Mouse (Mus musculus): Measurements from ENCODE around the gene Pih1d1.
A peak's percentile ranks its signal among the peaks of the same experiment; 100 is the strongest.

Gene Pih1d1

DNA sequence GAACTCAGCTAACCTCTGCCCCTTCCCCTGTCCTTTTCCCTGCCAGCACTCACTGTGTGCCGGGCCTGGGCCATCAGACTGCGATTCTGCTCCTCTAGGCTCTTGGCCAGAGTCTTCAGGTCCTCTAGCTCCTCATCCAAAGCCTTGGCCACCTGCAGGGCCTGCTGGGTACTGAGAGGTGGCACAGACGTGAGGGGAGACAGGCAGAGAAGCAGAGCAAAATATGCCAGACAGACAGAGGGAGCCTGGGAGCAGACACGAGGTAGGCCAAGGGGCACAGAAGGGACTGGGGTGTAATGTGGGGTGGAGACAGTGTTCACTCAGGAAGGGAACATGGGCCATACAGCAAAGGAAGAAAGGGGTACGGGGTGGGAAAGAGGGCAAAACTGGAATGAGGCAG lies 39.3 kb downstream of the Pih1d1 start:
- no peak for DNase-seq (ENCODE audit: low spot score in 2 of 2)

DNA sequence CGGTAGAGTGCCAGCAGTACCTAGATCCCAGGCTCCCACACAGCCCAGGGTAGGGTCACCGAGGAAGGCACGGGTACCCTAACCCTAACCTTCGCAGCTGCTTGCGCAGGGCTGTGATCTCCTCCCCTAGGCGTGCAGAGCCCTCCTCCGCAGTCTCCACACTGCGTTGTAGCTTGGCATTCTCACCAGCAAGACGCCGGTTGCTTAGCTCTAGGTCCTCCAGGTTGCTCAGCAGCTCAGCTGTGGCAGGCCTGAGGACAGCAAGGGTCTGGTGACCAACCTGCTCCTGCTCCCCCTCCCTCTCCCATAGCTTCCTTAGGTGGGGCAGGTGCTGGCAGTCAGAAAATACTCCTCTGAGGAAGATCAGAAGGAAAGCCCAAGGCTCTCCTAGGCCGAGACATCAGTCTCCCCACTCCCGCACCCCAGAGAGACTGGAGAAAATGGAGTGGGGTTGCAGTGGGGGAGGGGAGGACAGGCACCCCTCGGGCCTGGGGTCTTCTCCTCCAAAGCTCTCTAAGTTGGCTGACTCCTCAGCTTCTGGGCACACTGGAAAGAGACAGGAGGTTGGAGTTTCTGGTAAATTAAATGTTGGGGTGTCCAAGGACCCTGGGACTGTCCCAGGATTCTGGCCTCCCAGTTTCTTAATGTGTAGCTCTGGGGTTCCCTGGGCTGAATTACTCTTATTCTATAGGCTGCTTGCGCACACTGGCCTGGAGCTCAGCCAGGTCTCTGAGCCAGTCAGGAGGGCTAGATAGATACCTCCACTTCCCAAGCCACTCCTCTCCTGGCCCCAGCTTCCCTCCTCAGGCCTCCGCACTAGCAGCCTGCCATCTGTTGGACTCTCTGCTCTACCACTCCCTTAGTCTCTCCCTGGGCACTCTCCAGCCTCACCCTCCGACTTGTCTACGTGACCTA lies 40.0 kb downstream of the Pih1d1 start:
- DNase-seq (ENCODE audit: low spot score in 2 of 2) = no peak

DNA sequence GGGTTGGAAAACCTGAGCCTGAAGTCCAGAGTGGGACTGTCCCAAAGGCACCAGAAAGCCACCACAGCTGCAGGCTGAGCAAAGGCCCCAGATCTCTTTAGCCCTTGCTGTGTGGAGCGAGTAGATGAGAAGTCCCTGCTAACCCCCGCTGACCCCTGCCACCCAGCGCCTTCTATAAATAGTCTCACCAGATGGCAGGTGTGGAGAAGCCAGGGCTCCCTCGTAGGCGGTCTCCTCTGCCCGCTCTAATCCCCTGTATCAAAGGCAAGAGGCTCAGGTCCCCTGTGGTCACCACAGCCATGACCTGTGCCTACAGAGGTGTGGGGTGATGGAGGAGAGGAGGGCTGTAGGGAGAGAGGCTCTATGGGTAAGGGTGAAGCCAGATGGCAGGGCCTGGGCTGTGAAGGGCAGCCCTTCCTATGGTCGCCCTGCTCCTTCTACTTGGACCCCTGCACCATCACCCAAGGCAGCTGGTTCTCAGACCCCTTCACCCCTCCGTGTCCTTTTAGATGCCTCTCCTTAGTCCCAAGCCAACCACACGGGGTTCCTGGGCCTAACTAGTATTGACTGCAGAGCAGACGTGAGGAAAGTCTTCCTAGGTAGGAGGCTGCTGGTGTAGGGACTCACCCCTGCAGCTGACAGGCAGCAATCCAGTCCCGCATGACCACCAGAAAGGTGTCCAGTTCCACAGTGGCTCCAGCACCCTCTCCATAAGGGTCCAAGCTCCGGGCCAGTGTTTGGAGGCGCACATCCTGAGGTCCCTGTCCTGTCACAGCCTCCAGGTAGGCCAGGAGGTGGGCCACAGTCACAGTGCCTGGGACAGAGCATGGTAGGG lies 41.5 kb downstream of the Pih1d1 start:
- no peak for DNase-seq (ENCODE audit: low spot score in 2 of 2)

DNA sequence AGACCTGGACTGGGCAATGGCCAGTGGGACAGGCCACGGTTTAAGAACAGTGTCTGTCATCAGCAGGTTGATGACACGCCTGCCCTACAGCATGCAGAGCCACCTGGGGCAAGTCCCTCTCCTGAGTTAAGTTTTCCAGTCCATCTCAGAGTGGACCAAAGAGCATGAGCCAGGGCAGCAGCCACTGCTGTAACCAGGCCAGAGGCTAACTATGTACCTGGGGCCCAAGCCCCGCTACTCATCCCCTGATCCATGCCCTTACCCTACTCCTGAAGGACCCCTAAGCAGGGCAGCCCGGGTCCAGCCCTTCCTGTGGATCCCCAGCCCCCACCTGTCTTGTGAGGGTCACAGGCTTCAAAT lies 42.1 kb downstream of the Pih1d1 start:
- DNase-seq (ENCODE audit: low spot score in 2 of 2) = no peak

DNA sequence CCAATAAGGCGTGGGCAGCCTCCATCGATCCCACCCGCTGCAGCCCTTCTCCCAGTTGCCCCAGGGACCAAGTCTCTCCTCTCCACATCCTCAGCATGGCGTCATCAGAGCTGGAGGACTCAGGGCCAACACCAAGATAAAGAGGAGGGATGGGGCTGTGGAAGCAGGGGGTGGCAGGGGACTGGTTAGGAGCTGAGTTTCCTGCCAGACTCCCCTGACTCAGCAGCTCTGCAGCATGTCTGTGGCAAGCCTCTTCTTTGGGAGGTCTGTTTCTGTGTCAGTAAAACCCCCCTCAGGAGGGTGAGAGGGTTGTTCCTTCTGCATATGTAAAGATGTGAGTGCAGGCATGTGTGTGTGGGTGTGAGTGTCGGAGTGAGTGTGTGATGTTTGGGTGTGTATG lies 42.9 kb downstream of the Pih1d1 start:
- DNase-seq (ENCODE audit: low spot score in 2 of 2) = no peak

DNA sequence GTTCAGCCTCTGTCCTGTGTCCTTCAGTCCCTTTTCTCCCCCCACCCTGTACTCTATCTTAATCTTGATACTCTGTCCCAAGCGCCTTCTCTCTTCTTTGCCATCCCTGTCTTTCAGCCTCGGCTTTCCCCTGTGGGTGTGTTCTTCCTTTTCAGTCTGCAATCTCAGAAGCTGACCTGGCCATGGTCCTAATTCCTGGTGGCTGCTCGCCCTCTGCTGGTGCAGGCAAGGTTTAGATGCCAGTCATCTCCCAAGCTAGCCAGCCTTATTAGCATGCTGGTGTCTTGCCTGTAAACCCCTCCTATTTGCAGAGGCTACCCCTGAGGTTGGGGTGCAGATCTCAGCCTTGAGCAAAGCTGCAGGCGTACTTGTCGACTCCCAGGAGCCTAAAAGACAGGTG lies 44.3 kb downstream of the Pih1d1 start:
- DNase-seq (ENCODE audit: low spot score in 2 of 2) = peak; percentile 58 to 71

DNA sequence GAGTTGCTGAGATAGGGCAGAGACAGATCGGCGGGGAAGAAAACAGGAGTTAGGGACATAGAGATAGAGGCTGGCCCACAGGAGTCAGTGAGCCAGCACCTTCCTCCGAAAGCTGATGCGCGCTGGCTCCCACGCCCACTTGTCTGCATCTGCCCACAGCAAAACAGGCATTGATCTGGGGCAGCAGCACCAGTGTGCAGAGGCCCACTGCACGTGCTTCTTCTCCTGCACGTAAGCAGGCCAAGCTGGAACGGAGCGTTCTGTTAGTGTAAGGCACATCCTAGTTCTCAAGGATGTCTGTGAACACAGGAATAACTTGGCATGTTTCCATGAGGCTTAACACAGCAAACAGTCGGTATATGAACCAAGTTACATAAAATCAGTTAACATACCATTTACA lies 44.9 kb downstream of the Pih1d1 start:
- DNase-seq (ENCODE audit: low spot score in 2 of 2) = no peak

DNA sequence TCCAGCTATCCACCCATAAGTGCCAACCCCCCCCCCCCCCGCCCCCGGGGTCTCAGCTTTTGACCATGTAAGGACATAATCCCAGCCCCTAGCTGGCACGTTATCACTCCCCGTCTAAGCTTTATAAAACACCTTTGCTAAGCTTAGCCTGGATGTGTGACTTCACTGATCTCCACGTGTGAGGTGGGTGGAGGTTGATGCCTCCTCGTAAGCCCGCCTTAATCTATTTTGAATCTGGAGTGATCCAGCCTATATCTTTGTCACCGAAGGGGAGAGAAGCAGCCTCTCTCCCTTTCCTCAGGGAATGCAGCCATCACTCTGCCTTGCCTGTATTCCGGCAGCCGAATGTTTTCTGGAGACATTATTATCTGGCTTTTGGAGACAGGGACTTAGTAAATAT lies 48.6 kb downstream of the Pih1d1 start:
- DNase-seq (ENCODE audit: low spot score in 2 of 2) = no peak

DNA sequence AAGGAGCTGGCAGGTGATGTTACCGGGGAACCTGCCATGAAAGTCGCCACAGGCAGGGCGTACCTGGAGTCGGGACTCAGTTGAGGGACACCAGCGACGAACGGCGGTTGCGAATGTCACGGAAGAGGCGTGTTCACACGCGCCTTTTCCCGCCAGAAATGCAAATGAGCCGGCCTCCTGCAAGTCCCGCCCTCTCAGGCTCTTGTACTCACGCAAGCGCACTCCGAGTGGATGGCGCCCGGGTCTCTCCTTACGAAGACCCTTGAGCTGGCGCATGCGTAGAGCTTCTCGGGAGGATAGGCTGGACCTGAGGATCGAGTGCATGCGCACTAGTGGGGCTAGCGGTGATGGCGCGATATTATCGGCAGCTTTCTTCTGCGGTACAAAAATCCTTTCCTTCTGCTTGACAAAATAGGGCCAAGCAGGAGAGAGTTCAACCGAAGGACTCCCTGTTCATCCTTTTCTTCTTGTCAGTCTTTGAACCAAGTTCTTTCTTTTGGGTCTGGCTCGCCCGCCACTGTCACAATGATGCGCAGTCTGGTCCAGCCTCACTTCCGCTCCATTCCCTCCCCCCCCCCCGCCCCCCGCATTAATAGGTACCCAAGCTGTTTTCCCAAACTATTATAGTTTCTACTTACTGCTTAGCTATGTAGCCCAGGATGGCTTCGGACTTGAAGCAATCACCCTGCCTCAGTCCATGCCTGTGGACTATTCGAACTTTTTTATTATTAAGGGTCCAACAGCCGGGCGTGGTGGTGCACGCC lies 50.5 kb downstream of the Pih1d1 start, which contains the start of gene Ccdc155:
Ccdc155 (minus strand) TSS at position 513 of the 764 bp plus-strand sequence.
- peak; percentile 85 to 91 for DNase-seq (ENCODE audit: low spot score in 2 of 2)

DNA sequence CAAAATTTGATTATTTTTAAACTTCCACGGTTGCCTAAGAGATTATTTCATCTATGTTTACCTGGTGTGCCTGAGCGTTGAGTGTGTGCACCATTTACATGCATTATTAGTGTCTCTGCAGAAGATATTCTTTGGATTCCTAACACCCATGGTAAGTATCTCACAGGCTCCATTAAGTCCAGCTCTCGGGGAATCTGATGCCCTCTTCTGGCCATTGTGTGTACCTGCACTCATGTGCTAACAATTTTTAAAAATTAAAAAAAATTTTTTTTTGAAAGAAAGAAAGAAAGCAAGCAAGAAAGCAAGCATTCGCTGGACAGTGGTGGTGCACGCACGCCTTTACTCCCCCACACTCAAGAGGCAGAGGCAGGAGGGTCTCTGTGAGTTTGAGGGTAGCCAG lies 54.2 kb downstream of the Pih1d1 start:
- DNase-seq (ENCODE audit: low spot score in 2 of 2) = no peak

All from urinary bladder, postnatal 4 days (tissue).